Mouse (Mus musculus) heart, embryonic 11.5 days (tissue): ENCODE results near the gene Nectin3. TPM values are rescaled to one million over a fixed set of nuclear protein-coding genes. Genes with fewer than 3 reads are reported as not detected.
"Not testable (repeated sequence)": the region's sequence is repeated elsewhere in the genome, so short reads cannot be mapped to it uniquely, and the experiment has no call there.

Source experiments
- ATAC-seq: fragments of 200-750 bp; cut with Nextera tagmentation; replicated peaks from 2 replicates; pipeline ENCODE4 v1.8.0; 2017; ENCODE audit warnings: moderate library complexity; ENCODE audit not compliant: insufficient number of reproducible peaks, low FRiP score, low TSS enrichment
- H3K27ac ChIP-seq: fragments of 300-500 bp; sonication (generic); 2 replicates; pipeline ENCODE4 v1.5.1; 2014; ENCODE audit warnings: mild to moderate bottlenecking, low read depth, low read length
- H3K27me3 ChIP-seq: fragments of 300-500 bp; sonication (generic); 2 replicates; pipeline ENCODE4 v1.6.1; 2014; ENCODE audit warnings: mild to moderate bottlenecking, low read length, mixed read lengths; ENCODE audit not compliant: control insufficient read depth, insufficient read depth
- H3K36me3 ChIP-seq: fragments of 300-500 bp; sonication (generic); 2 replicates; pipeline ENCODE4 v1.6.1; 2014; ENCODE audit warnings: mild to moderate bottlenecking, low read length, moderate library complexity, mixed read lengths; ENCODE audit not compliant: control insufficient read depth, insufficient read depth
- H3K4me1 ChIP-seq: fragments of 300-500 bp; sonication (generic); 2 replicates; pipeline ENCODE4 v1.6.1; 2014; ENCODE audit warnings: low read length; ENCODE audit not compliant: control insufficient read depth, insufficient read depth
- H3K4me2 ChIP-seq: fragments of 300-500 bp; sonication (generic); 2 replicates; pipeline ENCODE4 v1.6.1; 2014; ENCODE audit warnings: mild to moderate bottlenecking, moderate library complexity
- H3K4me3 ChIP-seq: fragments of 300-500 bp; sonication (generic); 2 replicates; pipeline ENCODE4 v1.5.1; 2014; ENCODE audit warnings: low read depth, low read length
- H3K9ac ChIP-seq: fragments of 300-500 bp; sonication (generic); 2 replicates; pipeline ENCODE4 v1.6.1; 2014; ENCODE audit warnings: mild to moderate bottlenecking, low read depth, low read length, moderate library complexity
- H3K9me3 ChIP-seq: fragments of 300-500 bp; sonication (generic); replicated peaks from 2 replicates; pipeline ENCODE4 v1.6.1; 2016; ENCODE audit warnings: low read length; ENCODE audit not compliant: control insufficient read depth
- WGBS: fragments of 180-500 bp; shearing (Covaris S2); extraction: QIAGEN DNeasy Blood & Tissue Kit; methylation state at CpG from one replicate; pipeline ENCODE4 v1.1.7; 2014; ENCODE audit not compliant: insufficient replicate concordance; 5-methylcytosine and 5-hydroxymethylcytosine counted together
- polyA plus RNA-seq: library from polyadenylated mRNA; unstranded; fragments of >200 nt; fragmentation: Nextera tagmentation; extraction: Ambion mirVana; gene quantifications from 2 replicates; pipeline ENCODE4 v1.2.1, GENCODE M21; 2014

Gene Nectin3
- polyA plus RNA-seq, 1 experiment from 2014 or later, result 23.3 TPM

DNA sequence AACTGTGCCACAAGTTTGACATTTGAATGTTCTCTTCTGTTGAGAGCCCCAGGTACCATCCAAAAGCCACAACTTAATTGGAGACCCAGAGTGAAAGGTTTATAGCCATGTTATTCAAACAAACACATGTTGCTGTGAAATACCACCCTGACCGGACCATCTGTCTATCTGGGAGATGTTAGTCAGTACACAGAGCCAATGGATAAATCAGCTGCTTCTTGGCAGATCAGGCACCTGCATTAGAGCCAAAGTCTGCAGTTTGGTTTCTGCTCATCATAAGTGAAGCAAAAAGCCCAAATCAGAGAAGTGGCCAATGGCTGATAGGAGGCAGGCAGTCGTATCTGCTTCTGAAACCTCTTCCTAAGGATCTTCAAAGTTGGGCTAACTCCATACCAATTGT, 140.7 kb downstream of the Nectin3 start:
- H3K27me3 ChIP-seq, H3K9ac ChIP-seq, H3K27ac ChIP-seq, H3K4me2 ChIP-seq, H3K4me3 ChIP-seq, H3K36me3 ChIP-seq, ATAC-seq, H3K4me1 ChIP-seq, H3K9me3 ChIP-seq: not testable (repeated sequence)
- 71% methylated on average over 2 of the region's 2 CpGs for WGBS

DNA sequence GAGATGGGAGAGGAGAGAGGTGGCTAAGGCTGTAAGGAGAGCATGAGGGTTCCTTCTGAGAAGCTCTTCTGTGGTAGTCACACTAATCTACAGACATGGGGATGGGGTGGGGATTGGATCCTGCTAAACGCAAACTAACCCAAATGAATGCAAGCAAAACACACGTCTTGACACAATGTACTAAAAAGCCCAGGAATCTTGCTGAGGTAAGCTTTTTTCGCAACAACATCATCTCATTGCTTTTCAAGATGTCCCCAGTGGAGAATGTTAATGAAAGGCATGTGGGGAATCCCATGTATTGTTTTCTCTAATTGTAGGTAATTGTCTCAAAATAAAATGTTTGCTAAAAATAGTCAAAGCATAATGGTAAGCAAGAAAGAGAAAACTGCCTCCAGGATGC, 141.7 kb downstream of the Nectin3 start:
- ATAC-seq, result no peak
- no peak overlapping the region for H3K4me3 ChIP-seq
- no peak overlapping the region for H3K27ac ChIP-seq
- no peaks in the 10 kb centered on the region for H3K27me3 ChIP-seq
- no peaks in the 10 kb centered on the region for H3K9me3 ChIP-seq
- H3K9ac ChIP-seq, result no peak overlapping the region
- H3K36me3 ChIP-seq, result no peaks in the 10 kb centered on the region
- 61% methylated on average over 3 of the region's 3 CpGs for WGBS
- no peak overlapping the region for H3K4me2 ChIP-seq
- no peaks in the 10 kb centered on the region for H3K4me1 ChIP-seq
